Mouse (Mus musculus) gastrocnemius, adult 18-20 months (tissue): ENCODE results near the gene Atxn2l. TPM values are rescaled to one million over a fixed set of nuclear protein-coding genes. Genes with fewer than 3 reads are reported as not detected.

Source experiments
- total RNA-seq, 2 experiments: library from RNA; stranded (reverse); gene quantifications; 2 replicates each; pipeline ENCODE4 v1.2.3; 2021

The Atxn2l gene
- total RNA-seq, 2 experiments from 2014 or later = 28.4 to 33.1 TPM

Other genes starting within 250 kb of the Atxn2l start
- gene Sbk1, start 230.8 kb downstream of the Atxn2l start, total RNA-seq = 10 to 100 TPM; 18.7 to 18.8 TPM
- gene Lat, start 133.9 kb downstream of the Atxn2l start, total RNA-seq = under 1 TPM; 0.21 to 0.37 TPM
- gene Spns1, start 126.0 kb downstream of the Atxn2l start, total RNA-seq = 10 to 100 TPM; 21.2 to 23.5 TPM
- 1 to 10 TPM; 3.3 to 3.4 TPM for gene Nfatc2ip, start 106.7 kb downstream of the Atxn2l start, total RNA-seq
- not detected for gene Cd19, start 88.5 kb downstream of the Atxn2l start, total RNA-seq
- 10 to 100 TPM; 10.6 to 13.1 TPM for gene Rabep2, start 74.7 kb downstream of the Atxn2l start, total RNA-seq
- gene Atp2a1, start 40.3 kb downstream of the Atxn2l start, total RNA-seq = over 10,000 TPM; 23,271 to 27,147 TPM
- 10 to 100 TPM; 49.2 to 51.0 TPM for gene Sh2b1, start 28.0 kb downstream of the Atxn2l start, total RNA-seq
- 100 to 1,000 TPM; 118 to 124 TPM for gene Tufm, start 16.1 kb downstream of the Atxn2l start, total RNA-seq
- gene Eif3c, start 63.0 kb upstream of the Atxn2l start, total RNA-seq = 100 to 1,000 TPM; 167 to 171 TPM
- gene Apobr, start 81.5 kb upstream of the Atxn2l start, total RNA-seq = under 1 TPM; 0.47 to 0.59 TPM
- 10 to 100 TPM; 12.7 to 14.4 TPM for gene Cln3, start 82.4 kb upstream of the Atxn2l start, total RNA-seq
- gene Il27, start 91.5 kb upstream of the Atxn2l start, total RNA-seq = under 1 TPM in 1 of 2 experiments, not detected in 1; 0.31 TPM
- gene Nupr1, start 127.4 kb upstream of the Atxn2l start, total RNA-seq = 1 to 10 TPM; 7.5 to 8.8 TPM
- 10 to 100 TPM; 29.1 to 33.1 TPM for gene Sgf29, start 145.9 kb upstream of the Atxn2l start, total RNA-seq
- gene Sult1a1, start 173.0 kb upstream of the Atxn2l start, total RNA-seq = 10 to 100 TPM; 11.1 to 15.9 TPM
- 10 to 100 TPM; 37.1 to 42.2 TPM for gene Bola2, start 192.0 kb upstream of the Atxn2l start, total RNA-seq
- gene Slx1b, start 192.3 kb upstream of the Atxn2l start, total RNA-seq = 1 to 10 TPM; 1.9 to 2.8 TPM
- 1 to 10 TPM; 2.0 to 2.4 TPM for gene Coro1a, start 204.3 kb upstream of the Atxn2l start, total RNA-seq